14 mouse cellular contexts compared by ENCODE assay signal in the genomic region with DNA sequence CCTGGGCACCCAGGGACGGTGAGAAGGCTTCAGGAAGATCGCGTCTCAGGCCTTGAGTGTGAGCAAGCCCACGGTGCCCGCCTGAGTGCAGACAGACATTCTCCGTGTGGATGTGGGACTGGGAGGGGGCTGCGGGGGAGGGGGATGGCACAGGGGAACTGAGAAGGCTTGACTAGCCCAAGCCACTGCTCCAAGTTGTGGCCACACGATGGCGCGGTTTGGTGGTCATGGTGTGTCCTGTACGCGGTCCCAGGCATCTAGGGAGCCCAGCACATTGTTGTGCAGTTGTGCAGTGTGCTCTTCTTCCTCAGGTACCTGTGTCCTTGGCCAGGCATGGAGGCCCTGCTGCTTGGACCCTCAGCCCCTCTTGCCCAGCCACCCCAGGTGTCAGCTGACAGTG. TPM values are rescaled to one million over a fixed set of nuclear protein-coding genes. Genes with fewer than 3 reads are reported as not detected.
DNase-seq lines count a peak whose midpoint lies in the region; ATAC-seq and TF ChIP-seq lines count a peak whose summit lies in the region.
"Had no signal": no experiment of that assay in that cellular context is flagged by ENCODE, and none has a peak within 500 bp of the region (broad histone marks: within the 10 kb centered on the region; RNA-seq: fewer than 3 reads in every experiment).

No protein-coding gene starts in this region.

- H3K9me3 ChIP-seq in kidney, postnatal 0 days (replicated peaks; ENCODE audit: low read length) = no peaks in the 10 kb centered on the region
- H3K9me3 ChIP-seq in kidney, embryonic 16.5 days (ENCODE audit: low read length) = no peaks in the 10 kb centered on the region
- no peaks in the 10 kb centered on the region for H3K9me3 ChIP-seq in CH12.LX (replicated peaks; ENCODE audit: low read length)
- no peaks in the 10 kb centered on the region for H3K9me3 ChIP-seq in hindbrain, embryonic 13.5 days

- no peak for ATAC-seq in kidney, postnatal 0 days (replicated peaks; ENCODE audit: low FRiP score, low read depth)
- ATAC-seq in kidney, embryonic 16.5 days (ENCODE audit: low FRiP score, low TSS enrichment) = no peak
- no peak for ATAC-seq in hindbrain, embryonic 13.5 days (ENCODE audit: low FRiP score)
- no peak for ATAC-seq in erythroblast, adult 5-6 weeks (replicated peaks; ENCODE audit: low FRiP score, poor library complexity, severe bottlenecking)
- ATAC-seq: CD4-positive, CD25-positive, alpha-beta regulatory T cell, adult 4 months had no signal

- TF ChIP-seq POLR2A in CH12.LX (IDR thresholded peaks at IDR 0.05; ENCODE audit: low read depth, low read length) = no peak

- H3K9ac ChIP-seq in kidney, postnatal 0 days (ENCODE audit: low read depth, low read length) = no peak overlapping the region
- H3K9ac ChIP-seq in kidney, embryonic 16.5 days (replicated peaks; ENCODE audit: low read length) = no peak overlapping the region
- H3K9ac ChIP-seq in CH12.LX (ENCODE audit: insufficient read depth, low read depth) = no peak overlapping the region
- H3K9ac ChIP-seq in hindbrain, embryonic 13.5 days = peak overlapping the region; percentile 13; the same call in 1 of the 2 replicates

- intact Hi-C loops in left cerebral cortex, postnatal 25 days (cut with DNase I) = no loop called here

- DNase-seq in kidney, postnatal 0 days (ENCODE audit: low spot score) = no peak
- peak; percentile 68 for DNase-seq in CH12.LX (ENCODE audit: extremely low read depth)
- DNase-seq in ZHBTc4 (ENCODE audit: low read depth, low spot score) = peak; percentile 77
- no peak for DNase-seq in ovary, postnatal 14 days (ENCODE audit: low spot score)
- DNase-seq in left cerebral cortex, postnatal 25 days (ENCODE audit: low spot score in 2 of 2) = no peak
- DNase-seq: cerebellum, adult 9-10 months; heart, adult 11 months; heart, postnatal 14 days had no signal

- no peak overlapping the region for H3K4me2 ChIP-seq in kidney, postnatal 0 days (ENCODE audit: low read length)
- no peak overlapping the region for H3K4me2 ChIP-seq in kidney, embryonic 16.5 days (replicated peaks; ENCODE audit: low read depth, low read length)
- H3K4me2 ChIP-seq in CH12.LX (ENCODE audit: insufficient read depth, low read depth, poor library complexity, severe bottlenecking) = no peak overlapping the region
- H3K4me2 ChIP-seq in hindbrain, embryonic 13.5 days = no peak overlapping the region

- dilution Hi-C loops in CH12.LX (cut with MboI; ENCODE audit: extremely low pct_ligation_motif_present, extremely low pct_unique_long_range_greater_than_20kb, low sequenced_read_pairs) = no loop called here

- in situ Hi-C loops in CH12.LX (cut with MboI; ENCODE audit: low pct_ligation_motif_present, low pct_unique_long_range_greater_than_20kb, low sequenced_read_pairs) = no loop called here

- no peak overlapping the region for H3K4me3 ChIP-seq in kidney, postnatal 0 days (replicated peaks; ENCODE audit: low read depth, low read length)
- H3K4me3 ChIP-seq in kidney, embryonic 16.5 days (ENCODE audit: low read length) = no peak overlapping the region
- no peak overlapping the region for H3K4me3 ChIP-seq in CH12.LX (replicated peaks in 1 of 3; ENCODE audit: low read depth in 2 of 3, low read length in 2 of 3, poor library complexity in 1 of 3)
- H3K4me3 ChIP-seq in hindbrain, embryonic 13.5 days = no peak overlapping the region
- H3K4me3 ChIP-seq: myocyte had no signal

- H3K79me2 ChIP-seq in CH12.LX (replicated peaks; ENCODE audit: control insufficient read depth, extremely low read depth, insufficient read depth, poor library complexity, severe bottlenecking) = no peaks in the 10 kb centered on the region

- no peaks in the 10 kb centered on the region for H3K36me3 ChIP-seq in kidney, postnatal 0 days (ENCODE audit: insufficient read depth, low read length)
- H3K36me3 ChIP-seq in kidney, embryonic 16.5 days (ENCODE audit: insufficient read depth, low read length) = no peaks in the 10 kb centered on the region
- peaks cover 46 to 84% of the 10 kb centered on the region in 2 experiments for H3K36me3 ChIP-seq in CH12.LX (replicated peaks in 1 of 2; ENCODE audit: control insufficient read depth in 1 of 2, insufficient read depth in 1 of 2, low read length in 1 of 2)
- peaks cover 12% of the 10 kb centered on the region; the same call in 1 of the 2 replicates for H3K36me3 ChIP-seq in hindbrain, embryonic 13.5 days

- peak; percentile 46; the same call in 1 of the 2 replicates for TF ChIP-seq CTCF in kidney, postnatal 0 days (IDR thresholded peaks at IDR 0.05; ENCODE audit: low read depth)
- peak in 1 of 2 experiments; percentile 69; a peak in 2 of 4 replicates for TF ChIP-seq CTCF in CH12.LX (conservative IDR thresholded peaks at IDR 0.05 in 1 of 2, IDR thresholded peaks at IDR 0.05 in 1 of 2; ENCODE audit: low read depth in 2 of 2, low read length in 2 of 2)

- no peak overlapping the region for H3K27ac ChIP-seq in kidney, postnatal 0 days
- H3K27ac ChIP-seq in kidney, embryonic 16.5 days (ENCODE audit: low read length) = no peak overlapping the region
- no peak overlapping the region for H3K27ac ChIP-seq in CH12.LX (ENCODE audit: insufficient read depth, low read depth)
- H3K27ac ChIP-seq in hindbrain, embryonic 13.5 days = no peak overlapping the region

- no peak for TF ChIP-seq EP300 in CH12.LX (IDR thresholded peaks at IDR 0.05; ENCODE audit: low read length)

- 39% methylated on average over 12 of the region's 12 CpGs for WGBS in kidney, postnatal 0 days
- 33% methylated on average over 12 of the region's 12 CpGs for WGBS in kidney, embryonic 16.5 days
- 28% methylated on average over 12 of the region's 12 CpGs for WGBS in hindbrain, embryonic 13.5 days

- TF ChIP-seq RAD21 in CH12.LX (IDR thresholded peaks at IDR 0.05; ENCODE audit: low read depth, low read length) = peak; percentile 40

- H3K4me1 ChIP-seq in kidney, postnatal 0 days (replicated peaks; ENCODE audit: insufficient read depth, low read length) = no peaks in the 10 kb centered on the region
- 0 out of 2 replicates have a peak, but pooled peaks cover 3% of the 10 kb centered on the region for H3K4me1 ChIP-seq in kidney, embryonic 16.5 days (ENCODE audit: insufficient read depth, low read length)
- H3K4me1 ChIP-seq in CH12.LX (ENCODE audit: control insufficient read depth in 1 of 2, insufficient read depth in 2 of 2) = peaks cover 8 to 35% of the 10 kb centered on the region in 2 experiments
- H3K4me1 ChIP-seq in hindbrain, embryonic 13.5 days (replicated peaks) = peaks cover 52% of the 10 kb centered on the region

- H3K27me3 ChIP-seq in kidney, postnatal 0 days (ENCODE audit: insufficient read depth, low read length) = no peaks in the 10 kb centered on the region
- H3K27me3 ChIP-seq in kidney, embryonic 16.5 days (ENCODE audit: insufficient read depth, low read length) = no peaks in the 10 kb centered on the region
- H3K27me3 ChIP-seq in CH12.LX (replicated peaks) = no peaks in the 10 kb centered on the region
- 0 out of 2 replicates have a peak, but pooled peaks cover 7% of the 10 kb centered on the region for H3K27me3 ChIP-seq in hindbrain, embryonic 13.5 days

TF ChIP-seq in CH12.LX, 34 proteins besides CTCF, POLR2A, EP300 and RAD21:
- TF ChIP-seq NRF1 (IDR thresholded peaks at IDR 0.05; ENCODE audit: low read depth, low read length) (no peak), SMC3 (IDR thresholded peaks at IDR 0.05; ENCODE audit: low read depth, low read length) (peak; percentile 67)
TF ChIP-seq in CH12.LX: peak in this region for 1.

RNA-seq across cellular contexts. Expression of a gene that starts 12.4 kb away (rescaled TPM):
- 0.08 and 0.09 TPM in 2 replicates for polyA plus RNA-seq in kidney, postnatal 0 days (2015; fragmentation: Nextera tagmentation; extraction: Ambion mirVana)
- 0.12 TPM in 2 replicates for polyA plus RNA-seq in kidney, embryonic 16.5 days (2015; fragmentation: Nextera tagmentation; extraction: Ambion mirVana)
- 0.50 and 0.51 TPM in 2 replicates for total RNA-seq in CH12.LX (2012; rRNA removed)
- not detected in 2 replicates for total RNA-seq in CH12.LX (2014; rRNA removed)
- not detected in 2 replicates for polyA plus RNA-seq in CH12.LX (2012; ENCODE audit: insufficient read length, low read depth)
- polyA plus RNA-seq in hindbrain, embryonic 13.5 days (2015; fragmentation: Nextera tagmentation; extraction: Ambion mirVana) = 1.3 and 1.4 TPM in 2 replicates
- total RNA-seq in erythroblast, adult 5-6 weeks (2015; ENCODE audit: low replicate concordance) = 0.58 TPM in 1 of 2 replicates, not detected in the other
- 0.98 TPM in 1 of 2 replicates, not detected in the other for total RNA-seq in erythroblast, adult 5-6 weeks (2017; ENCODE audit: low replicate concordance)
- 10 to 100 TPM; 13.8 to 16.0 TPM for total RNA-seq in left cerebral cortex, postnatal 25 days (2021)
- total RNA-seq: heart, postnatal 14 days had no signal
- polyA plus RNA-seq: kidney, embryonic 14.5 days had no signal

RNA-seq across cellular contexts. Expression of a gene that starts 29.7 kb away (rescaled TPM):
- 76.3 and 81.7 TPM in 2 replicates for polyA plus RNA-seq in kidney, postnatal 0 days (2015; fragmentation: Nextera tagmentation; extraction: Ambion mirVana)
- polyA plus RNA-seq in kidney, embryonic 16.5 days (2015; fragmentation: Nextera tagmentation; extraction: Ambion mirVana) = 70.9 and 71.8 TPM in 2 replicates
- 74.8 and 75.2 TPM in 2 replicates for total RNA-seq in CH12.LX (2012; rRNA removed)
- total RNA-seq in CH12.LX (2014; rRNA removed) = 27.9 and 35.9 TPM in 2 replicates
- polyA plus RNA-seq in CH12.LX (2012; ENCODE audit: insufficient read length, low read depth) = 41.8 and 51.4 TPM in 2 replicates
- 71.6 and 74.5 TPM in 2 replicates for polyA plus RNA-seq in hindbrain, embryonic 13.5 days (2015; fragmentation: Nextera tagmentation; extraction: Ambion mirVana)
- total RNA-seq in erythroblast, adult 5-6 weeks (2015; ENCODE audit: low replicate concordance) = 10.7 and 15.0 TPM in 2 replicates
- 2.1 and 2.7 TPM in 2 replicates for total RNA-seq in erythroblast, adult 5-6 weeks (2017; ENCODE audit: low replicate concordance)
- total RNA-seq in left cerebral cortex, postnatal 25 days (2021) = 10 to 100 TPM; 27.8 to 30.8 TPM

RNA-seq across cellular contexts. Expression of a gene that starts 30.0 kb away (rescaled TPM):
- polyA plus RNA-seq in kidney, postnatal 0 days (2015; fragmentation: Nextera tagmentation; extraction: Ambion mirVana) = 1,603 and 1,802 TPM in 2 replicates
- 915 and 962 TPM in 2 replicates for polyA plus RNA-seq in kidney, embryonic 16.5 days (2015; fragmentation: Nextera tagmentation; extraction: Ambion mirVana)
- total RNA-seq in CH12.LX (2012; rRNA removed) (1,522 and 1,539 TPM in 2 replicates), CH12.LX (2014; rRNA removed) (905 and 1,007 TPM in 2 replicates)
- polyA plus RNA-seq in CH12.LX (2012; ENCODE audit: insufficient read length, low read depth) = 740 and 776 TPM in 2 replicates
- 541 and 557 TPM in 2 replicates for polyA plus RNA-seq in hindbrain, embryonic 13.5 days (2015; fragmentation: Nextera tagmentation; extraction: Ambion mirVana)
- 44.0 and 50.6 TPM in 2 replicates for total RNA-seq in erythroblast, adult 5-6 weeks (2015; ENCODE audit: low replicate concordance)
- 12.3 and 48.8 TPM in 2 replicates for total RNA-seq in erythroblast, adult 5-6 weeks (2017; ENCODE audit: low replicate concordance)
- total RNA-seq in left cerebral cortex, postnatal 25 days (2021) = 100 to 1,000 TPM; 379 to 407 TPM

Comparison
In these comparisons a context has a peak if more than half of its experiments do, and no peak if none do; other contexts are left out.
1. DNase-seq: peak in CH12.LX (single experiment) and ZHBTc4 (single experiment); none in kidney, postnatal 0 days (single experiment), ovary, postnatal 14 days (single experiment) and left cerebral cortex, postnatal 25 days (0 of 2).